Mouse (Mus musculus) heart, postnatal 36 days (tissue): ENCODE results near the gene Hjurp. TPM values are rescaled to one million over a fixed set of nuclear protein-coding genes. Genes with fewer than 3 reads are reported as not detected.

ENCODE experiments used
- total RNA-seq, 2 experiments: library from RNA; stranded (reverse); gene quantifications; 2 replicates each; pipeline ENCODE4 v1.2.3; 2021

The Hjurp gene
- total RNA-seq, 2 experiments from 2014 or later = 12.2 to 13.3 TPM

Other genes starting within 250 kb of the Hjurp start
- gene Ugt1a10, start 222.2 kb downstream of the Hjurp start, total RNA-seq = not detected
- gene Ugt1a9, start 206.8 kb downstream of the Hjurp start, total RNA-seq = not detected
- not detected for gene Ugt1a8, start 189.8 kb downstream of the Hjurp start, total RNA-seq
- gene Ugt1a7c, start 182.6 kb downstream of the Hjurp start, total RNA-seq = 1 to 10 TPM; 1.2 to 2.6 TPM
- 1 to 10 TPM; 1.1 to 1.4 TPM for gene Ugt1a6b, start 174.4 kb downstream of the Hjurp start, total RNA-seq
- 1 to 10 TPM; 4.0 to 4.1 TPM for gene Ugt1a6a, start 142.8 kb downstream of the Hjurp start, total RNA-seq
- gene Ugt1a5, start 111.6 kb downstream of the Hjurp start, total RNA-seq = under 1 TPM; 0.24 to 0.42 TPM
- gene Ugt1a2, start 77.0 kb downstream of the Hjurp start, total RNA-seq = under 1 TPM in 1 of 2 experiments, not detected in 1; 0.14 TPM
- under 1 TPM in 1 of 2 experiments, not detected in 1; 0.33 TPM for gene Dnajb3, start 71.9 kb downstream of the Hjurp start, total RNA-seq
- gene Ugt1a1, start 65.7 kb downstream of the Hjurp start, total RNA-seq = not detected
- gene Mroh2a, start 50.6 kb downstream of the Hjurp start, total RNA-seq = not detected
- gene Trpm8, start within 50 bp of the Hjurp start, total RNA-seq = not detected
- gene Spp2, start 129.3 kb upstream of the Hjurp start, total RNA-seq = not detected
- not detected for gene Glrp1, start 232.4 kb upstream of the Hjurp start, total RNA-seq